Mouse (Mus musculus) hematopoietic stem cell, adult 5-6 weeks (primary cell): ENCODE measurements around the gene Smagp. TPM values are rescaled to one million over a fixed set of nuclear protein-coding genes. Genes with fewer than 3 reads are reported as not detected.
A peak's percentile ranks its signal among the peaks of the same experiment; 100 is the strongest.

Source experiments
- ATAC-seq, 2 experiments: fragments of 125-278 bp in 1 of 2; replicated peaks in 1 of 2; 2 replicates each; pipeline ENCODE4 v1.8.0; 2016 to 2017; ENCODE audit warnings: inconsistent platforms in 2 of 2, mild to moderate bottlenecking in 2 of 2, moderate number of reproducible peaks in 2 of 2, low read depth in 1 of 2, moderate TSS enrichment in 1 of 2; ENCODE audit not compliant: low FRiP score in 2 of 2, poor library complexity in 2 of 2, severe bottlenecking in 2 of 2, insufficient read depth in 1 of 2, low TSS enrichment in 1 of 2
- total RNA-seq: library from RNA; stranded (forward); fragments of 172-1452, 232-1000 nt; gene quantifications from 2 replicates; pipeline ENCODE4 v1.2.3, GENCODE M21; 2017

The Smagp gene
- total RNA-seq, 1 experiment from 2014 or later: 1.6 TPM

- no peak for ATAC-seq
Measured at GRCm38 (mm10) chr15:100635851-100636645, 692 bp downstream of the Smagp start.

- ATAC-seq: 0 out of 4 replicates have a peak, but pooled peaks of 1 of the 2 experiments have one; percentile 29
Measured at GRCm38 (mm10) chr15:100635239-100635638, 1.5 kb downstream of the Smagp start.

- ATAC-seq: no peak
Measured at GRCm38 (mm10) chr15:100633341-100633740, 3.4 kb downstream of the Smagp start.

GRCm38 (mm10) chr15:100632323-100632722 lies 4.4 kb downstream of the Smagp start:
- ATAC-seq: no peak

- peak; percentile 37 to 48; a peak in 1 of 4 replicates for ATAC-seq
Measured at GRCm38 (mm10) chr15:100631454-100632170, 5.1 kb downstream of the Smagp start.

- ATAC-seq: no peak
Measured at GRCm38 (mm10) chr15:100630126-100630525, 6.6 kb downstream of the Smagp start.

GRCm38 (mm10) chr15:100628797-100629196 lies 7.9 kb downstream of the Smagp start:
- ATAC-seq: no peak

- ATAC-seq: no peak
Measured at GRCm38 (mm10) chr15:100627774-100628370, 8.9 kb downstream of the Smagp start.

- no peak for ATAC-seq
Measured at GRCm38 (mm10) chr15:100627287-100627686, 9.5 kb downstream of the Smagp start.

- ATAC-seq: no peak
Measured at GRCm38 (mm10) chr15:100624435-100624834, 12.3 kb downstream of the Smagp start.

GRCm38 (mm10) chr15:100623754-100624153 lies 13.0 kb downstream of the Smagp start:
- no peak for ATAC-seq

GRCm38 (mm10) chr15:100622164-100622563 lies 14.6 kb downstream of the Smagp start:
- peak; percentile 70 for ATAC-seq

- ATAC-seq: 0 out of 4 replicates have a peak, but pooled peaks of 1 of the 2 experiments have one; percentile 1
Measured at GRCm38 (mm10) chr15:100621671-100622070, 15.1 kb downstream of the Smagp start.

- ATAC-seq: no peak
Measured at GRCm38 (mm10) chr15:100619200-100619599, 17.5 kb downstream of the Smagp start.

- ATAC-seq: no peak
Measured at GRCm38 (mm10) chr15:100616221-100616620, 20.5 kb downstream of the Smagp start.

- ATAC-seq: peak; percentile 48 to 52
Measured at GRCm38 (mm10) chr15:100615825-100616220, 20.9 kb downstream of the Smagp start.

- ATAC-seq: peak; percentile 70 to 73
Measured at GRCm38 (mm10) chr15:100614996-100615824, 21.5 kb downstream of the Smagp start, which contains the start of gene Dazap2. TSS of gene Dazap2 (plus strand) at chr15:100615349.
